Mouse (Mus musculus) layer of hippocampus, postnatal 14 days (tissue): Measurements from ENCODE around the gene Stx7. TPM values are rescaled to one million over a fixed set of nuclear protein-coding genes. Genes with fewer than 3 reads are reported as not detected.
"Not testable (repeated sequence)": the region's sequence is repeated elsewhere in the genome, so short reads cannot be mapped to it uniquely, and the experiment has no call there.

Source experiments
- DNase-seq, 2 experiments: peaks; one replicate each; pipeline ENCODE4 v3.0.0; 2021 to 2022; ENCODE audit warnings: low spot score in 2 of 2, mixed read lengths in 1 of 2
- long read RNA-seq, 2 experiments: library from polyadenylated mRNA; stranded (forward); transcript quantifications; one replicate each; pipeline ENCODE4 v2.0.0; 2021
- total RNA-seq, 2 experiments: library from RNA; stranded (reverse); gene quantifications; 2 replicates each; pipeline ENCODE4 v1.2.3; 2021

Stx7 gene
- total RNA-seq = 100 to 1,000 TPM; 122 to 129 TPM
- long read RNA-seq, experiment 1, transcript Stx7-205 (10 exons, 3,435 nt) = major isoform, 167 of 181 reads
- long read RNA-seq, experiment 1, partial matches to known transcripts = 2 of 181 reads
- long read RNA-seq, experiment 1, other reads (novel, unspliced or antisense) = 8 of 181 reads
- long read RNA-seq, experiment 2, transcript Stx7-205 (10 exons, 3,435 nt) = major isoform, 198 of 224 reads
- long read RNA-seq, experiment 2, partial matches to known transcripts = 7 of 224 reads
- long read RNA-seq, experiment 2, other reads (novel, unspliced or antisense) = 17 of 224 reads

DNA sequence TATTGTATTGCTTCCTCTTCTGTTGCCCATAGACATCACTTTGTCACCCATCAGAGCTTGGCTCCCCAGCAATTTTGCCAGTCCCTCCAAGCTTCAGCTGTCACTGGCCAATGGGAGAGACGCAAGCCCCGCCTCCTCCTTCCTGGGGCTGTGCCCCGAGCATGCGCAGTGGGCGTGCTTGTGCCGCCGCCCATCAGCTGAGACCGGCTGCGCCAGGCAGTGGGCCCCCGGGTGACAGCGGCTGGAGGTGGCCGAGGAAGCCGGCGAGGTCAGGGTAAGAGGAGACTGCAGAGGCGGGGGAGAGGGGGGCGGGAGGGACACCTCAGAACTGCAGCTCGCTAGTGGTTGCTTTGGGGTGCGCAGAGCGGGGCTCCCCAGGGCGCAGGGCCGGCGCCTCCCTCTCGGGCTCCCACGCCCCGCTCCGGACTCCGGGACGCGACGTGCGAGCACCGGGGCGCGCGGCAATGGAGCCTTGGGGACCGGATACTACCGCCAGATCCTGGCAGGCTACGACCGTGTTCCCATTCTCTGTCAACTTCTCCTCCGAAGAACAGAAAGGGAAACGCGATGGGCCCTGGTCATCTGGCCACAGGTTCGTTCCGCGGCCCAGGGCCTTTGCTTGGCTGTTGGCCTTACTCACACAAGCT is at the start of gene Stx7:
Gene Stx7 (plus strand): TSS at position 168 of the 647 bp plus-strand sequence.
- peak; percentile 88 to 93 for DNase-seq

DNA sequence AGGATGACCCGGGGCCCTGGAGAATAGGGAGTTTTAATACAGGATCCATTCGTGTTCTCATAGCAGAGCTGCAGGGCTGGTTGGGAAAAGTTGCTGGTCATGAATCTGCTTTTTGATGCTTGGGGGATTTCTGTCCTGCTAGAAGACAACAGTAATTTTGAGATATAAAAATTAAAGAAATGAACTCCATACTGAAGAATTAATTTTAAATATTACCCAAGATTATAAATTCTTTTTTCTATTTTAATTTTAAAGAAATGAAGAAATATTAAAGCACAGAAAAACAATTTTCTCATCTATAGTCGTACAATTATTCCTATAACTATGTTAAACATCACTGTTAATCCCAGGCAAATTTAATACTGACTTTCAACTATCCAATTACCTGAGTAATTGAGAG is 47.3 kb upstream of the Stx7 start, which contains the start of gene Taar8c:
Gene Taar8c (minus strand): TSS at position 101 of the 400 bp plus-strand sequence.
- not testable (repeated sequence) for DNase-seq

DNA sequence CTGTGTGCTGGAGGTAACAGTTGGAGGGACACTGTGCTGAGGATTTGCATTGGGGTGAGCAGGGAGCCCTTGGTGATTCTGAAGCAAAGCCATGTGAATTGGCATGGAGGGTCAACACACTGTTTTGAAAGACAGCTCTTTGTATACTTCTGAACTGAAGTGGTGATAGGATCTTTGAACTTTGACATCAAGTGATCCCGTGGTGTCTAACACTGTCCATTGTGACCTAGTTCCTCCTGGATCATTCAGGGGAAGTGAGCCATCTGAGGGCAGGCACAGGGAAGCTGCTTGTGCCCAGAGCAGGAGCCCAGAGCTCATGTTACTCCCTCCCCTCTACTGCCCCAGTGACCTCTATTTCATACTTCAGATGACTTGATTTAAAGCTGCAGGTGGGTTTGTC is 45.8 kb upstream of the Stx7 start:
- not testable (repeated sequence) for DNase-seq

DNA sequence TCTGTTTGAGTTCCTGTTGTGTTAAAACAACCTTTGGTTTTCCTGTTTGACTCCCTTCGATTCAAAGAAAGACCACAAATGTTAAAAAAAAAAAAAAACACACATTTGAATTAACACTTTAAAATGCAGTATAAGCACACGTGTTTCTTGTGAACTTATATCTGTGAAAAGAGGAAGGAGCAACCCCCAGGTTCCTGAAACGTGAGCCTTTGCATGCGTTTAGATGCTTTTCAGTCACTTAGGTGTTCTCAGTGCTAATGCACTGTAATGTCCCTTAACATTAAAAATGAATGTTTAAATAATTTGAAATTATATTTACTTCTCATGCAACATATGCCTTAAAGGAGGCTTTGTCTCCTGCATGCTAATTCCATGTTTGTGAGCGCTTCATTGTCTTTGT is 41.4 kb upstream of the Stx7 start:
- no peak for DNase-seq

DNA sequence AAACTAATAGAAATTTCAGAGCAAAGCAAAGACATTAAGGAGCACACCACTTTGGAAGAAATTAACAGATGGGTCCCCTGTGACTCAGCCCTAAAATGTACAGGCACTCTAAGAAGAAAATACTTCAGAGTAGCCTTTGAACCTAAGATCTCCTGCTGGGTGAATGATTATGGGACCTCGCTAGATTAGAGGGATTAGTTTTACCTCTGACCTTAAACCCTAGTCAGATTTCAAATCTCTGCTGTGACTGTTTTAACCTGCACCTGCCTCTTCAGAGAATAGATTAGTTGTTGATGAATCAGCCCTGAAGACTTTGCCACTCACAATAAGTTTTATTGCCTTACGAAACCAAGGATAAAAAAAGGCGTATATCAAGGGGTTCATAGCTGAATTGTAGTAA is 40.9 kb upstream of the Stx7 start:
- no peak for DNase-seq

DNA sequence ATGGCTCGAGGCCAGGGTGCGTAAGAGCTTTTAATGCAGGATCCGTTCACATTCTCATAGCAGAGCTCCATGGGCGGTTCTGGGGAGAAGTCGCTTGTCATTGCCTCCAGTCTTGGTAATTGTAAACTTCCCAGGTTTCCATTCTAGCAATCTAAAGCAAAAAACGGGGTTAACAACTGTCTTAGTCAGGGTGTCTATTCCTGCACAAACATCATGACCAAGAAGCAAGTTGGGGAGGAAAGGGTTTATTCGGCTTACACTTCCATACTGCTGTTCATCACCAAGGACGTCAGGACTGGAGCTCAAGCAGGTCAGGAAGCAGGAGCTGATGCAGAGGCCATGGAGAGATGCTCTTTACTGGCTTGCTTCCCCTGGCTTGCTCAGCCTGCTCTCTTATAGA is 39.7 kb upstream of the Stx7 start, which contains the start of gene Taar9:
Gene Taar9 (minus strand): TSS at position 101 of the 400 bp plus-strand sequence.
- DNase-seq = not testable (repeated sequence)

DNA sequence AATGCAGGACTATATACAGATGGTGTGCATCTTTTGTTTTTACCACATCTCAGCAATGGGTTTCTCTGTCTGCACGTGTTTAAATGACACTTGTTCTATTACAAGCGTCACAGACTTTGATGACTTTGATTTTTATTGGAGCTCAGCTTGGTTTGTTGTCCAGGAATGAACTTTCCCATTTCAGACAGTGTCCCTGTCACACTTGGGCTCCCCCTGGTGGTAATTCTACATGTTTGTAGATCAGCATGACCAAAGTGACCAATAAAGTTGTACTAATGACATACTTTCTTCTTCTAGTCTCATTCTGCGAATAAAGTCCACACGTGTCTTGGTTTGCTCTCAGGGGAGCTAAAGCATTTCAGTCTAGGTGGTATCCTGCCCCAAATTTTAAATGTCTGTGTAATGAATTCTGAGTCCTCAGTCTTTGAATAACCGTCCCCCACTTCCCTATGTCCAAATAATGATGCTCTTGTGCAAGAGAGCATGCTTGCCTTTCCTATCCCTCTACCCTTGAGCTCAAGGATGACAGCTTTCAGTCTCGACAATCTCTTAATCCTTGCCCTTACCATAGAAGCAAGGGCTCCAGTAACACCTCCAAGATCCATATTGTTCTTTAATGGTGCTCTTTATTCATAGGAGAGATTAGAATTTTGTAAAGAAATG is 37.9 kb upstream of the Stx7 start:
- peak in 1 of 2 experiments; percentile 36 for DNase-seq

DNA sequence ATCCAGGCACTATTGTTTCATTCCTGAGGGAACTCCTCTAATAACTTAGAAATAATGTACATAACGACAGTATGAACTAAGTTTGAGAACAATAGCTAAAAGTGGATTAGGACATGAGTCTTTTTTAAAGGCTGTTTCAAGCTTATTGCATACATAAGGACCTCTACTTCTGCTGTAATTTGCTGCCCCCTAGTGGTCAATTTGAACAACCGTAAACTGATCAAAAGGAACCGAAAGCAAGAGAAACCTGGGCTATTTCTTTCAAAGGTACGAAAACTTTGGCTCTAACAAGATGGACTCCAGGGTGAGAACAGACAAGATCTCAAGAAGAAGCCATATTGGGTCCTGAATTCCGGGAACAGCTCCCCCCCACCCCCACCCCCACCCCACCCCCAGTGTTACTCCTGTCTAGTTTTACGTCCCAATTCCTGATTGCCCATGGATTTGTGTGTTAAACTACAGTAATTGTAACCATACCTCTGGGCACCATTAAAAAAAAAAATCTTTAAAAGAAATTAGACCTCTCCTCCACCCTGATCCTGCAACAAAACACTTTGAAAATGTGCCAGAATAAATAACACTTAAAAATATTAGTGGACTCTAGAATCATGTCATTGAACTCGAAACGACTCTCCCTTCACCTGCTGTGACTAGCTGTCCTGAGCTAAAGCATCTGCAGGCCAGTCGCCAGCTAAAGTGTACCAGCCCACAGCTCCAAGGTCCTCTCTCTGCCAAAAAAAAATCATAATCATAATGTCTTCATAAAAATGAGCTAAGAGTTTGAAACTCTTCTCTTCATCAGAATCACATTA is 17.4 kb upstream of the Stx7 start:
- DNase-seq = peak; percentile 24 to 88

DNA sequence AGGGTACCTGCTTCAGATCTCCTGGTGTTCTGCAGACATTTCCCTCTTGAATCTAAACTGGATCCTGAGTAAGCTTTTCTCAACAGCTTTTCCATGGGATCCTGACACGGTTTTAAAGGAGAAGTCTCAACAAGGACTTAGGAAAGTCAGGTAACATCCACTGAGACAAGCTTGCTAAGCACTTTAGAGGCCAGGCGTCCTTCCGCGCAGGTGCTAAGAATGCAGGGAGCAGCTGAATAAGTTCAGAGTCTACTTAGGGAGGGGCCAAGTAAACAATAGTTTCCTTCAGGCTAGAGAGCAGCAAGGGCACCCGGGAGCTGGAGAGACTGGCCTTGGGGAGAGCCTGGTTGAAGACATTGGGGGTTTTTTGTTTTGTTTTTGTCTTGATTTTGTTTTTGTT is 16.8 kb upstream of the Stx7 start:
- no peak for DNase-seq

DNA sequence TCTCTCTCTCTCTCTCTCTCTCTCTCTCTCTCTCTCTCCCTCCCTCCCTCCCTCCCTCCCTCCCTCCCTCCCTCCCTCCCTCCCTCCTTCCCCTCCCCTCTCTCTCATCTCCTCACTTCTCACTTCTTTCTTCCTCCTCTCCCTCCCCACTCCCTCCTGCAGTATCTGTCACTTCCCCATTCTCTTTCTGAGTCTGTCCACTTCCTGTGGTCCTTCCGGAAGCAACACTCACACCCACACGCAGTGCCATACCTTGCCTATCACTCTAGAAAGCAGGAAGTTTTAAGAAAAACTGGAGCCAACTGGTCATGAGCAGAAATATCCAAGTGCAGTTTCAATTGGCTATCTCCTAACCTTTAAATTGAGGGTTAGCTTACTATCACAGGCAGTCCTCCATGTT is 16.0 kb upstream of the Stx7 start:
- no peak for DNase-seq

DNA sequence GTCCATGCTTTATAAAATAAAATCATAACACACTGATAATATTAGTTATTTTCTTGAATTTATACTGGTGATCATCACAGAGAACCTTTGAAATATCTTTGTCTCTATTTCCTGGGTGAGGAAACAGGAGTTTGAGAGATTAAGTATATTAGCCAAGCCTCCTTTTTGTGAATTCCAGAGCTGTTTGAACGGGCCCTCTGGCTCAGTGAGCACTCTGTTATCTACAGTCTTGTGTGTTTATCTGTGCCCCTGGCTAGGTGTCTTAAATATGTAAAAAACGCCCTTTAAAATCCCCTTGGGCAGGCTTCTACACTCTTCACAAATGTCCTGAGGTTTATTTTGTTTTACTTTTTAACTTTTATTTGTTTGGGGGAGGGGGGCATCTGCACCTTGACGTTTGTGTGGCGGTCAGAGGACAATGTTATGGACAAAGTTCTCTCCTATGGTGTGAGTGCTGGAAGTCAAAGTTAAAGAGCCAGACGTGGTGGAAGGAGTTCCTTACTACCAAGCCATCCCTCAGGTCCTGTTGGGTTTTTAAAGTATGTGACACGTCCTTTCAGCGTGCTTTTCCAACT is 14.9 kb upstream of the Stx7 start:
- no peak for DNase-seq

DNA sequence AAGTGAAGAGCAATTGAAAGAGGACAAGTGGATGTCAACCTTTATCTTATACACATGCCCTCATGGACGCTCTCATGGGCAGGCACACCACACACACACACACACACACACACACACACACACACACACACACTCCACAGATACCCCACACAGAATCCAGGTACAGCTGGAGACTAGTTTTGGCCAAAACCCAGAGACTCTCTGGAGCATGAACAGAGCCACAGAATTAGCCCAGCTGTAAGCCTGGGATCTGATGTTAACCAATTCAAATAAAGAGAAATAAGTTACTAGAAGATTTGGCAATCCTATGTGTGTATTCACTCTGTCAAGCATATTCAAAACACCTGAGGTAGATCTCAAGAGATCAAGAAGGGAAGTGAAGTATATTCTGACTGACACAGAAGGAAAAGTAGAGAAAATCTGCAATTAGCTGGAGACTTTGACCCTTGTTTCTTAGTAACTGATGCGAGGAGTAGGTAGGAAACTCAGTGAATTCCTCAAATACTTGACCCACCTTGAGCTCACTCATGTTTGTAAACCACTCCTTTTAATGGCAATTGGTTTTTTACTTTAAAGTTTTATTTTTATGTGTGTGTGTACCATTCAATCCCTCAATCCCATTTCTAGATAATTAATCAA is 10.4 kb upstream of the Stx7 start:
- no peak for DNase-seq

DNA sequence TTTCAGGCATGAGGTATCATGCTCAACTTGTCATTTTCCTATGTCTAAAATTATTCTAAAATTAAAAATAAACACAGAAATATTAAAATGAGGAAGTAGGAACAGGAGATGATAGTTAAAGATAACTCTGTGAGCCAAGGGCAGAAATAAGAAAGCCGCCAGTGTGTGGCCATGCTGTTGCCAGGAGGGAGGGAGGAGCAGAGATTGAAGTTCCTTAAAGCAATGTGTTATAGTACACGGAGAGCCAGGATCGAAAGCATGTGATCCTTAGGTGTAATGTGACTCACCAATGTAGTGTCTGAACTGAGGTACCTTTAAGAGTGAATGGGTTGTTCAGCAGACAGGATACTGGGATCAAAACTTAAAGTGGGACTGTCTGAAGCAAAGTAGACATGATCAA is 6.4 kb upstream of the Stx7 start:
- no peak for DNase-seq

DNA sequence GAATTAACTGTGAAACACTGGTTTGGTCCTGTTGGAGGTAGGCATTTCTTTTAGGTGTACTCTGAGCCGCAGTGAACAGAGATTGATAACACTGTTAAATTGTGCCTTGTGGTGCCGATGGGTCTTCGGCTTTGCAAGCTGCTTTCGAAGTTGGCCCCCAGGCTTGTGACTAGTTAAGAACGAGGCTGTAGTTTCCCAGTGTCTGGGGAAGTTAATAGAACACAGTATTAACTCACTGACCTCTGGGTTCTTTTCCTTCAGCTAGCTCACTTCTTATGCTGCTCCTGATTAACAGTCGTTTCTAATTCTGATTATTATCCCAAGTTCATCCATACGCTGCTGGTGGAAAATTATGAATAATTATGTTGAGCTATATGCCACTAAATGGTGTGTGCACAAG is 984 bp downstream of the Stx7 start:
- no peak for DNase-seq

DNA sequence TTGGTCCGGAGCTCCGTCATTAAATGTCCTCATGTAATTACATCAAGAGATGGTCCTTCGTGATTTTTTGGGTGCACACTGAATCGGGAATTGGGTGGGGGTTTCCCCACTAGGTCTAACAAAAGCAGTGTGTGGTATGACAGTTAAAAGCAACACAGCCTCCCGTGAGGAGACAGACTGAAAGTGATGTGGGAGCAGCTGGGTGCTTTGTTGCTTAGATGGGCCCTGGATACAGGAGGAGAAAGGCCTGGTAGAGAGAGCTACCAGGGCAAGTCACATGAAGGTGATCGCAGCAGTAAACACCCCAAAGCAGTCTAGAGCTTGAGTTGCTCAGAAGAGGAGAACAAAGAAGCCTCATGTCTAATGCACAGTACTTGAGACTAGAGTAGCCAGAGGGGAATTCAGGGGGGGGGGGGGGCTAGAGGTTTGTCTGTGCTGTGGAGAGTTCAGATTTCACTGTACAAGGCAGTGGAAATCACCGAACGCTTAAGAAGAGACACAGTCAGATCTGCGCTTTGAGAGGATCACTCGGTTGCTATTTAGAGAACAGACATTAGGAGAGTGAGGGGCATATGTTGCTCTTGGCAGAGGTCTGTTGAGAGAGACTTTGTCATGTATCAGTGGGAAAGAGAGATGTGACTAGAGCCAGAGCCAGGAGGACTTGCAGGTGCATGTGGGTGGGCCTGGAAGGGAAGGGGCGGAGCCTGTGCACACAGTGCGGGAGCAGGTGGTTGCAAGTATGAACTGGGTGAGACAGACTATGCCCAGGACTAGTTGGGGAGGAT is 9.6 kb downstream of the Stx7 start:
- DNase-seq = peak in 1 of 2 experiments; percentile 33

DNA sequence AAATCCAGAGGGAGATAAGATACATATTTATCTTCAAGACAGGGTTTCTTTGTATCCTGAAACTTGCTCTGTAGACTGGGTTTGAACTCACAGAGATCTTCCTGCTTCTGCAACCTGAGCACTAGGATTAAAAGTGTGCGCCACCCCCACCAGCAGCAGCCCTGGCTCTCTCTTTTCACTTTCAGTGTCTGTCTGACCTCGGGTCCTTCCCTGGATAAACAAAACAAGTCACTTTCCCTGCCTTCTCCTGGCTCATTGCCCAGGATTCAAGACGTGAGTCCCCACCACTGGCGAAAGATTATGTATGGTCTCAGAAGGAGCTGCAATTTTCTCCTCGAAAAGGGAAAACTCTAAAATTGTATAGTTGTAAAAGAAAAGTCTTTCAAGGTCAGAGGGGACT is 10.5 kb downstream of the Stx7 start:
- no peak for DNase-seq

DNA sequence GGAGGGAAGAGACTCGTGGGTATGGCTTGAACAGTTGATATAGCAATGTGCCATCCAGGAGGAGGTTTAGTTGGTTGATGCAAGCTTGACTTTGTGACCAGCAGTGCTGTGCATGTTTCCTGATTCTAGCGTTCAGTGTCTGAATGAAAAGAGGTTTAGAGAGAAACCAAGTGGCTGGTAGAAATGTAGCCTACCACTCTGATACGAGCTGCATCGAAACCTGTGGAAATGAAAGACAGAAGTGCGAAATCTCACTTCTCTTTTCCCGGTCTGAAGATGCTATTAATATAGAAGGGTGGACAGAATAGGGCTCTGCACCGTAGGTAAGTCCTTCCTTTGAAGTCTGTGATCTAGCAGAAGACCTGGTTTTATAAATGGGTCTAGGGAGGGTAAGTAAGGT is 11.2 kb downstream of the Stx7 start:
- no peak for DNase-seq

DNA sequence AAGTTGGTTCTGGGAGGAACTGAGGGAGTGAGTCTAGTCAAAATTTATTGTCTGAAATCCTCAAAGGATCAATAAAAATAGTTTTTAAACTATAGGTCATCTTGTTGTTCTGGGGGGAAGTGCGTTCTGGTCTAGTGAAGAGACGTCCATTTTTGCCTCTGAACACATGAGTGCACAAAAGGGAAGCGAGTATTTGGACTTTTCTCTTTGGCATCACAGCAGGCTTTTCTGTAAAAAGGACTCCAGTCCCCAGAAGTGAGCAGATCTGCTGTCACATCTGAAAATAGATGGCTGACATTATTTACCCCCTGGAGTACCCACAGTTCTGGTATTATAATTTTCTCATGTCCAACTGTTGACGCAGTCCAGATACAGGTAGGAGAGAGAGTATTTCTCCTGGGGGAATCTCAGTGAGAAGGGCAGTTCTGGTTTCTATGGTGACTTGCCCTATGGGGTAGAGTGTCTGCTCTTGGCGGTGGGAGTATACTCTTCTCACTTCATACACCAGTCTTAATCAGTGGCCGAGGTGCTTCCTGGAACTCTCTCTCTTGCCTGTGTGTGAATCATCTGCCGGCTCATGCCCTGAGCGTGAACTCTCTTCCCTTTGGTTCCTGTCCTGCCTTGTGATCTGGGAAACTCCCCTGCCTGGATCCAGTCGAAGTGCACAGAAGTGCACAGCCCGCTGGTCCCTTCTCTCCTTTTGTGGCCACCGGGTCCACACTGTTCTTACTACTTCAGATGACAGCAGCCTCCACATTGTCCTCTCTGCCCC is 15.2 kb downstream of the Stx7 start:
- no peak for DNase-seq

DNA sequence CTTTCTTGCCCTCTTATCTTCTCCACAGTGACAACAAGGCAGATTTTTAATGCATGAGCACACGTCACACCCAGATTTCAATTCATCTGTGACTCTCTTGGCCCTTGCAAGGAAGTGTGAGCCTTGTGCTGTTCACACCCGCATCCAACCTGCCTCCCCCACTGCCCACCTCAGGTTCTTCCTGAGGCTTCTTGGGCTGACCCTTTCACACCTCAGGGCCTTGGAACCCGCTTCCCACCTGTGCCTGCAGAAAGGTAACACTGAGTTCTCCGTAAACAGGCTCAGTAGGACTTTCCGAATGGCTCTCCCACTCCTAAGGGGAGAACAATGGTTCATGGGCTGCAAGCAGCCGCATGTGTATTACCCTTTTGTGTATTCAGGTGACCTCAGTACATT is 15.8 kb downstream of the Stx7 start:
- DNase-seq = no peak
